Mouse (Mus musculus) kidney, postnatal 10 days (tissue): Measurements from ENCODE around the gene Mettl26.

Experiments used
- DNase-seq: peaks from one replicate; pipeline ENCODE4 v3.0.0; 2021; ENCODE audit warnings: mixed read lengths

The Mettl26 gene

GRCm38 (mm10) chr17:25837533-25837932 is 37.3 kb upstream of the Mettl26 start:
- DNase-seq = no peak

- DNase-seq = peak; percentile 14
These were observed 36.0 kb upstream of the Mettl26 start for GRCm38 (mm10) chr17:25838904-25839303.

- DNase-seq = peak; percentile 55
These were observed 35.2 kb upstream of the Mettl26 start for GRCm38 (mm10) chr17:25839455-25840235.

- no peak for DNase-seq
These were observed 34.4 kb upstream of the Mettl26 start for GRCm38 (mm10) chr17:25840519-25840918.

GRCm38 (mm10) chr17:25841117-25841880 is 33.6 kb upstream of the Mettl26 start, which contains the start of gene Gm20683:
Gm20683 (minus strand) TSS chr17:25841763.
- no peak for DNase-seq

GRCm38 (mm10) chr17:25842509-25842908 is 32.4 kb upstream of the Mettl26 start:
- DNase-seq = no peak

GRCm38 (mm10) chr17:25843122-25843521 is 31.8 kb upstream of the Mettl26 start:
- no peak for DNase-seq

- DNase-seq = peak; percentile 21
These were observed 31.1 kb upstream of the Mettl26 start for GRCm38 (mm10) chr17:25843636-25844395.

GRCm38 (mm10) chr17:25844396-25844901 is 30.4 kb upstream of the Mettl26 start, which contains the start of gene Rhot2:
Rhot2 (minus strand) TSS chr17:25844851.
- DNase-seq = peak; percentile 97

GRCm38 (mm10) chr17:25860229-25860628 is 14.6 kb upstream of the Mettl26 start:
- DNase-seq = no peak

- DNase-seq = peak; percentile 96
These were observed 13.8 kb upstream of the Mettl26 start, which contains the start of gene Wdr90 for GRCm38 (mm10) chr17:25860832-25861703. Wdr90 (minus strand) TSS chr17:25861501.

- no peak for DNase-seq
These were observed 12.9 kb upstream of the Mettl26 start for GRCm38 (mm10) chr17:25861704-25862612.

GRCm38 (mm10) chr17:25863681-25864080 is 11.2 kb upstream of the Mettl26 start:
- no peak for DNase-seq

- DNase-seq = no peak
These were observed 10.6 kb upstream of the Mettl26 start for GRCm38 (mm10) chr17:25864311-25864710.

- no peak for DNase-seq
These were observed 9.6 kb upstream of the Mettl26 start for GRCm38 (mm10) chr17:25865288-25865687.

- DNase-seq = no peak
These were observed 8.7 kb upstream of the Mettl26 start for GRCm38 (mm10) chr17:25866172-25866571.

- no peak for DNase-seq
These were observed 7.4 kb upstream of the Mettl26 start for GRCm38 (mm10) chr17:25867509-25867835.

GRCm38 (mm10) chr17:25867836-25868600 is 6.9 kb upstream of the Mettl26 start:
- DNase-seq = peak; percentile 78

GRCm38 (mm10) chr17:25868601-25869191 is 6.2 kb upstream of the Mettl26 start, which contains the start of gene Mcrip2:
Mcrip2 (minus strand) TSS chr17:25868764.
- peak; percentile 89 for DNase-seq
